Mouse (Mus musculus): ENCODE measurements around the gene Atp8a2.
"Not testable (repeated sequence)": the region's sequence is repeated elsewhere in the genome, so short reads cannot be mapped to it uniquely, and the experiment has no call there.

Atp8a2 gene

DNA sequence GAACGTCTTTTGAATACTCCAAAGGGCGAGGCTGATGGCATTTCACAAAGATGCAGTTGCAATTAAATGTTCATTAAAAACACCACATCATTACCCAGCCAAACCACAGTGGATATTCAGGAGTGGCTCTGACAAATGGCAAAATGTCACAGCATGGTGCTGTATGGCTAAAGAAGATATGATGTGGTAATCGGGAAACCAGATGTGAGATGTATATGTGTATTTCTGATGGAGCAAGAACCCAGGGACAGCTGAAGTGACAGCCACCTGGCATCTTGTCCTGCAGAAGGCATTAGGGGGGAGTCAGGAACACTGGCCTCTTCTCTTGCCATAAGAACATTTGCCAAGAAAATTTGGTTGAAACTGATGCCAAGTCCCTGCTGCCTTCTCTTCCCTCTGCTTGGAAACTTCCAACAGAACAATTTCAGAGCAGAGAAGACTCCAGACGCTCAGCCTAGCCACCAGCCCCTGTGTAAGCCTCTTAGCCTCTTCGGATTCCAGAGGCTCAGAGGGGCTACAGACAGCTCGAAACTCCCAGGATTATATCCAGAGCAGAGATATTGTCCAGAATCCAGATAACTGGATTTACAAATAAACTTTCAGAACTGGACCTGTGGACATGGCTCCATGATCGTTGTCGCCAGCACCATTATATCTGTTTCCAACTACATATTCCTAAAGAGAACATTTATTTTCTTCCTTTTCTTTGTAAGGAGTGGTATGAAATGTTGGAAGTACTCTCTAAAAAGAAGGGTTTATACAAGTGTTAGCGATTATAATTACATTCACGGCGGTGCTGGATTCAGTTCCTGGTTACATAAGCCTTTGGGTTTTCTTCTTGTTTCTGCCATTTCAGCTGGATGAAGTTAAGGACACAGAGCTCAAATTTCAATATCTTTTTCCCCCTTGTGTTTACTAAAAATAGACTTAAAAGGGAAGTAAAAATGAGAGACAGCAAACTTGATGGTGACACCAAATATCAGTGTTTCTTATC, 413.3 kb downstream of the Atp8a2 start:
- peak; percentile 23 for DNase-seq (ENCODE audit: low read depth, low spot score)

DNA sequence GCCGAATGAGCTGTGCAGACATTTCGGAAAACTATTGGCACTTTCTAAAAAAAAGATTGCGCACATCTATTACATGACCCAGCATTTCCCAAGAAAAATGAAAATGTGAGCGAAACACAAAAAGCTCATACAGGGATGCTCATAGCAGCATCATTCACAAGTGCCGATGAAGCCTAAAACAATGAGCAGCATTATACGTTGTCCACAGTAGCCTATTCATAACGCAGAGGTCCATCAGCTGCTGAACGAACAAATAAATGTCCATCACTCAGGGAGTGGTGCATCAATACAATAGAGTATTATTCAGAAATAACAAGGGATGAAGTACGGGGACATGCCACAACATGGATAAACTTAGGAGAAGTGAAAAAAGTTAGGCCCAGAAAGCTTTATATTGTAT, 416.6 kb downstream of the Atp8a2 start:
- no peak for DNase-seq (ENCODE audit: low read depth, low spot score)

DNA sequence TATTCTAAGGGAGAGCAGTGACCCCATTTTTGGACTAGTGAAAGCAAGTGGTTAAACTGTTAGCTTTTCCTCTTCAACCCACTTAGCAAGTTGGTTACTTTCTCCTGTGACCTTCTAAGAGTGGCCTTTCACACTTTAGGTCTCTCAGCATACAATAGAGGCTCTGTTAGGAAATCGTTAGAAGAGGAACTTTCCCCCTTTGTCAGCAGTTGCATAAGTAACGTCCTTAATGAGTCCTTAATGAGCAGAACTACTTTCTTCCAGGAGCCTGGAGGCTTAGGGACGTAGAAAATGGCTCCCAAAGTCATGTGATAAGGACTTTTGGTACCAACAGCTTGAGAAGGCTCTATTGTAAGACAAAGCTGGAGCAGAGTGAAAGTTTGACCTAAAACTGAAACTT, 434.8 kb downstream of the Atp8a2 start:
- DNase-seq (ENCODE audit: low read depth, low spot score): no peak

DNA sequence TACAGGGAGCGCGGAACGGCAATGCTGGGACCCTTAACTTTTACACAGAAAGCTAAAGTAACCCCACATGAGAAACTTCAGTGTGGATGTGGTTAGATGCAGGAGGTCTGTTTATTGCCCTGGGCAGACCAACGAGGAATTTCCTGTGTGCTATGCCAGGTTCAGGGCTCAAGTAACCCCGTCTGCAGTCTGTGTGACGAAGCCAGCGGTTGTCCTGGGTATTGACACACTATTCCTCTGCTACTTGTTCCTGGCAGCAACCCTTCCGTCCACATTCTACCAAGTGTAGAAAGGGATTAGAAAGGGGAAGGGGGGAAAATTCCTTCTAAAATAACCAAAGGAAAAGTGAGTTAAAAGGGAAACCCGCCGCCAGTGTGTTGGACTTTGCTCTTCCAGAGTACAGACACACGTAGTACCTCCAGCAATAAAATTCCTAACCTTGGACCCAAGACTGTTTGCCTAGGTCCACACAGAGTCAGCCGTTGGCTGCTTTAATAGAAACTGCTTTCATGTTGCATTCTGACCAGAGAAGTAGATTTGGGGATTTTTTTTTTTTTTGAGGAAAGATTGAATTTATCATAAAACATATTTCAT, 437.0 kb downstream of the Atp8a2 start:
- DNase-seq (ENCODE audit: low read depth, low spot score): no peak

DNA sequence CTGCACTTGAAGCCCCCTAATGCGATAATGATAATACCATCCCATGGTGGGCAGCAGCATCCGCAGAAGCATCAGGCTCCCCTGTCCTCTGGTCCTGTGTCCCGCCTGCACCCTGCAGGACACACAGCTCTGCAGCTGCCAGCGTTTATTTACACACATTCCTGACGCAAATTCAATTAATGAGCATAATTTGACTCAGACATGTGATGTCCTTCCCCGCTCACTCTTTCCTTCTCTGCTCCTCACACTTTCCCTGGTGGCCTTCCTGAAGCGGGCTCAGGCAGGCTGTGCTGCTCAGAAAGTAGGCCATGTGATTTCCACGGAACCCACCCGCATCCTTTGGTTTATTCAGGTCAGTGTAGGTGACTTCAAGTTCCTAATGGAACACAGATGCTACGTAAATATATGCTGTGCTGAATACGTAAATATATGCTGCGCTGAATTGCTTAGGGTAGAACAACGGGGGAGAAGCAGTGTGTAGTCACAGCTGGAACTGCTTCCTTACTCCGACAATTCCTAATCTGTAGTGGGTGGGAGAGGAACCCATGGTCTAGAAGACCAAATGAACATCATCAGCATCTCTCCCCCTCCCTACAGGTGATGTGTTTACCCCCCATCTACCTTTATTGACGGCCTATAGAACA, 437.7 kb downstream of the Atp8a2 start:
- no peak for DNase-seq (ENCODE audit: low read depth, low spot score)

DNA sequence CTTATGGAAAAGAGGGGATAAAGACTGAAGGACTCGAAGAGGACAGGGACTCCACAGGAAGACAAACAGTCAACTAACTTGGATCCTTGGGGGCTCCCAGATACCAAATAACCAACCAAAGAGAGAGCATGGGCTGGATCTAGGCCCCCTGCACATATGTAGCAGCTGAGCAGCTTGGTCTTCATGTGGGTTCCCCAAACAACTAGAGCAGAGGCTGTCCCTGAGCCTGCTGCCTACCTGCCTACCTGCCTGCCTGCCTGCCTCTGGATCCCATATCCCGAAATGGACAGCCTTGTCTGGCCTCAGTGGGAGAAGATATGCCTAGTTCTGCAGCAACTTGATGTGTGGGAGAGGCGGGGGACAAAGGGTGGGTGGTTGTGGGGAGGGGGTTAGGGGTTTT, 444.6 kb downstream of the Atp8a2 start:
- DNase-seq (ENCODE audit: low read depth, low spot score): no peak

DNA sequence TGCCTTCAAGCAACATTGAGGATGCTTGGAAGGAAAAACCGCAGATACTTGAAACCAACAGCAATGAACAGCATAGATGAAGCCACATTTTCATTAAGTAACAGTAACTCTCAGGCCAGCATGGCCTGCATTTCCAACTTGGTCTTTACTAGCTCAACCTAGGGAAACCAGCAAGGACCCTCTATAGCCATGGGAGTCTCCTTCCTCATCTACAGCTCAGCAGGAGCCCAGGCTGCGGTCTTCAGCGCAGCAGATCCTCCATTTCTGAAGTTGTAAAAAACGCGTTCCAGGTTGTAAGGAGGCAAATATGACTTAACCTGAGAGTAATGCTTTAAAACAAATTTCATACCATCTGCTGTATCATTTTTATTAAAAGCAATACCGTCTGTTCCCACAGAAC, 447.0 kb downstream of the Atp8a2 start:
- no peak for DNase-seq (ENCODE audit: low read depth, low spot score)

DNA sequence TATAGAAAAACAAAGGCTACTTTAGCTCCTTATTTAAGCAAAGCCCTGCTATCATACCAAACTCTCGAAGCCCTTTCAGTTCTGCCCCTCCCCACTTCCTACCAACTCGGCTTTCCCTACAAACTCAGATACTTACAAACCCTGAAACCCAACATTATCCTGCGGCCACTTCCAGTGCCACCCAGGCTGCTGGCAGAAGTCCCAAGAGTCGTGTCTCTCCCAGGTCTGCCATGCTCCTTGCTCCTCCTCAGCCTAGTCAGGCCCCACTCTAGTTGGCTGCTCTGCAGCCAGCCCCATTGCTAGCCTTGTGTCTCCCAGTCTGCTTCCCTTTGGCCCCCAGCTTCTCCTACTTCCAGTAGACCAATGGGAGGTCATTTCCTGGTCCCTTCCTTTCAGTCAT, 451.3 kb downstream of the Atp8a2 start:
- no peak for DNase-seq (ENCODE audit: low read depth, low spot score)

DNA sequence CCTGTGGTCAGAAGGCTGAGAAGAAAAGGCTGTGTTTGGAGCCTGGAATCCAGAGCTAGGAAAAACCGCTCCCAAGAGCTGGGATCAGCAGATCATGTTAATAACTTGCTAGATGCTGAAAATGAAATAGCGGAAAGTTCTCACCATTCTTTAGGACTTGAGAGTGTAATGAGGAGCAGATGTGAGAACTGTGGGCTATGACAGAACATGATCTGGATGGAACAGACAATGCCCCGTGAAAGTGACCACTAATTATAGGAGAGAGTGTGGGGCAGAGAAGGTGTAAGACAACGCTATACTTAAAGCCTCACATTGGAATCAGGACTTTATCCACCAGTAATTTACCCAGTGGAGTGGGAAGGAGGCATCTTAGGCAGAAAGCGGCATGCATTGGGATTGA, 455.2 kb downstream of the Atp8a2 start:
- no peak for DNase-seq (ENCODE audit: low read depth, low spot score)

DNA sequence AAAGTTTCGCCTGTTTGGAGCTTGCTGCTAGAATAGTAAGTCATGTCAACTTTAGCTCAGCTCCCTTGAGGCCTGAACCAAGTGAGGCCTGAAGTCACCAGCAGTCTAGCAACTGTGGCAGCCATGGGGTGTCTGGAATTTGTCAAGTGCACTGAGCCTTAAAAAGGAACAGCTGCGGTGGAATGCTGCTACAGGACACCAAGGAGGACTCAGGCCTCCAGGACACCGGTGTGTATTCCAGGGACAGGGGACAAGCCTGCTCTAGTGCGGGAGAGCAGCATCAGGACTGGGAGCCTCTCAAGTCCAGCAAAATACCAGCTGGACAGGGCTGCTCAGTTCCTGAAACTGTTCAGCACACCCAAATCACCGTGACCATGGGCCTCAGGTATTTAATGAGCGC, 457.5 kb downstream of the Atp8a2 start:
- no peak for DNase-seq (ENCODE audit: low read depth, low spot score)

DNA sequence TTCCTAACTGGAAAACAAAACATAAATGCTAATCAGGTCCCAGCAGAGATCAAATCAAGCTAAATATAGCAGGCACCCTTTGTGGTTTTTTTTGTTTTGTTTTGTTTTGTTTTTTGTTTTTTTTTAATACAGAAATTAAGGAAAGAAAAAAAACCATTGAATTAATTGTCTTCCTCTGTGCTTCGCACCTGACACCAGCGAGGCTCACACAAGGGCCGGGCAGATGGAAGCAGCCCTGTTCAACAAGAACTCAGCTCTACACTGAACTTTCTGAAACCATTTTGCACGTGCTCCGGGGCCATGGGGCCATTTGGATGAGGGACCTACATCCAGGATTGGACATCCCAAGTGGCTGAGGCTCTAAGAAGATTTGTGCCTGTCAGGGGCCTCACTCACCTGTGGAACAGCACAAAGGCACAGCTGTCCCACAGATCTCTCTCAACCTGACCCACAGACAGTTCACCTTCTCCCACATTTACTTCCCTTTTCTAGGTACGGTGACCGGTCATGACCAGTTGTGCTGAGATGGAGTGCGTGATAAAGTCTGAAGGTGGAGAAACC, 459.2 kb downstream of the Atp8a2 start:
- no peak for DNase-seq (ENCODE audit: low read depth, low spot score)

DNA sequence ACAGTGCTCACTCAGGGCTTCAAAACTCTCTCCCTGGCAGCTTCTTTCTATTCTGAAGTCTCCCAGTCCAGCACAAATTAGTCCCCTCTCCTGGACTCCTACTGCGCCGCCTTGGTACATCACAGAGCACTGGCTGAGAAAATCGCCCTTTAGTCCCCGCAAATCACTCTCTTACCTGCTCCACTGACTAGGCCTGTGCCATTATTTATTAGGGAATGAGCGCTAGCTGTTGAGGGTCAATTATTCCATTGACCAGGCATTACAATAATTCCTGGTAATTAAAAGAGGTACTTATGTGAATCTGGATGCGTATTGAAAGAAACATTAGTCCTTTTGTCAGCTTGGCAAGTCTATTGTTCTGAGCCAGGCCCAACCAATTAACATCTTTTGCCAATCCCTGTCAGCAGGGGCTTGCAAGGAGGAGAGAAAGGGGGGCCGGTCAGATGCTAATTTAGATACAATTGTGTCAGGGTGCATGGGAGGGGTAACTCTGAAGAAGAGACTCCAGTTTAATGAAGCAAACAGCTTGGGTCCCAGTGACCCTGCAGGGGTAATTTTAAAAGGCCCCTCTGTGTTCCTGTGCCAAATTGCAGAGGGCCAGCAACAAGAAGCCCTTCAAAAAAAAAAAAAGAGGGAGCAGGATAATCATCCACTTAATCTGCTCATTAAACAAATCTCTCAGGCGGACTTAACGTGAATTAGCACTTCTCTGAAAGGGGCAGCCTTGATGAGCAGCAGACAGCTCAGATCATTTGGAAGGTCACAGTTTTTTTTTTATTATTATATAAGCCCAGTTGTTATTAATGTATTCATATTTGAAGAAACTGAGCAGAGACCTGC, 459.9 kb downstream of the Atp8a2 start:
- DNase-seq (ENCODE audit: low read depth, low spot score): peak; percentile 68

DNA sequence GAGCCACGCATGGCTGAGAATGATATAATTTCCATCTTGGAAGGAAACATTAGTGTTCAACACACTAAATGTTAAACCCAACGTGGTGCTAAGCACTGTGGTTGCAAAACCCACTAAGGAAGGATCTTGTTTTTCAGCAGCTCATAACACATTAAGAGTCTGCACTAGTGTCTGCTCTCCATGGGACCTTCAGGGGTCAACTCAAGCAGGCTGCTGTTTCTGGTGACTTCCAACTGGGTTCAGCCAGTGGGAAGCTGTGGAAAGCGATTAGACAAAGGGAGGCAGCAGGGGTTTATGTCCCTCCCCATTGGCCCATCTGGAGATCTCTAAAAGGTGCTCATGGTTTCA, 467.0 kb downstream of the Atp8a2 start:
- DNase-seq (ENCODE audit: low read depth, low spot score): no peak

DNA sequence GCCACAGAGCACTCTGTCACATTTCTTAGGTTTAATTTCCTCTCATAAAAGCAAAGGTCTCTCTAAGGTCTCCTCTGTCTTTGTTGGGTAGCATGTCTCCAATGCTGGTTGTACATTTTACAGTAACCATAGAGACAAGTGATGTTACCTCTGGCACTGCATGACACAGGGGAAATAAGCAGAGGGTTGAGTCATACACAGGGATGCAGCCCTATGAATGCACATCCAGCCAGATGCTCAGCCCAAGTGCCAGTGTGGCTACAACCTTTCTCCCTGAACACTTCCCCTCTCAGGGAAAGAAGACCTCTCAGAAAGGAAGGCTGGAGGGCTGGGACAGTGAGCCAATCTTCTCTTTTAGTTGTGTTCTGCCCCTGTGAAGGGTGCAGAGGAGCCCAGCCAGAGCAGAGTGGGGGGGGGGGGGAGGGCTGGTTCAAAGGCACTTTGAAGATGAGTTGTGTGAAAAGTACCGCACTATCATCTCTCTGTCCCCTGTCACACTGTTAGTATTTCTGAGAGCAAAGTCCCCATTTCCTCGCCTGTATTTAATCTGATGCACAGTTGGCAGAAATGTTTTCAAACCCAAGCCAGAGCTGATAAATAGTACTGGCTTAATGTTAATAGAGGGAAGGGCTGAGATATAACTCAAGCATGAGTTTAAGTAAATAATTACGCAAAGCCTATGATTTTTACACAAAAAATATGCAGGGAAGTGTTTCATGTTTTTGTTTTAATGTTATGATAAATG, 467.5 kb downstream of the Atp8a2 start:
- DNase-seq (ENCODE audit: low read depth, low spot score): no peak

DNA sequence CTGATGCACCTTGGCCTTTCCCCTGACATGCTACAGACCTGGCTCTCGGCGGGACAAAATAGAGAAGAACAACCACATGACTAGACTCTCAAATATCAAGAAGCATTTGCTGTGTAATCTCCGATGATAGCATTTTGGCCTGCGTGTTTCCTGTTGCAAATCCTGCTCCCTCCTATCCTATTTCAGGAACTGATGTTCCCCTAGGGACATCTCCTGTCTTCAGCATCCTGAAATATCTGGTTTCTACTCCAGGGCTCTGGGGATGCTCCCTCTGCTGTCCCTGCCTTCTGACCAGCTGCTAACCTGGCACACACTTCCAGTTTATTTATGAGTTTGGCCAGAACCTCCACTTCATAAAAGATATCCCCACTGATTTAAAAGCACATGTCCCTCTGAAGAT, 470.0 kb downstream of the Atp8a2 start:
- no peak for DNase-seq (ENCODE audit: low read depth, low spot score)

DNA sequence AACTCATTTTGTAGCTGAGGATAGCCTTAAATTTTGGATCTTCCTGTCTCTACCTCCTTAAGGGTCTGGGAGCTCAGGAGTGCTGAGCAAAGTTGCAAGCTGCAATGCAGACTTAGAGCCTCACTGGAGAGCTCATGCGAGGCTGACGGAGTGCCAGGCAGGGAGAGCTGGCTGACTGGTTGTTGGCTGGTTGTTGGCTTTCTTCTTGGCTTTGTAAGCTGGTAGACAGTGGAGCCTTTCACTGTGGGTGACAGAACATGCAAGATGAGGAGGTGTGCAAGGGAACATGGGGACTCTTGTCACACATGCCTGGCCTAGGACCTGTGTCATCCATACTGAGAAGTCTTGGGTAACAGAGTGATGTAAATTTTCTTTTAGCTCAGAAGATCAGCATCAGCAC, 473.8 kb downstream of the Atp8a2 start:
- no peak for DNase-seq (ENCODE audit: low read depth, low spot score)

DNA sequence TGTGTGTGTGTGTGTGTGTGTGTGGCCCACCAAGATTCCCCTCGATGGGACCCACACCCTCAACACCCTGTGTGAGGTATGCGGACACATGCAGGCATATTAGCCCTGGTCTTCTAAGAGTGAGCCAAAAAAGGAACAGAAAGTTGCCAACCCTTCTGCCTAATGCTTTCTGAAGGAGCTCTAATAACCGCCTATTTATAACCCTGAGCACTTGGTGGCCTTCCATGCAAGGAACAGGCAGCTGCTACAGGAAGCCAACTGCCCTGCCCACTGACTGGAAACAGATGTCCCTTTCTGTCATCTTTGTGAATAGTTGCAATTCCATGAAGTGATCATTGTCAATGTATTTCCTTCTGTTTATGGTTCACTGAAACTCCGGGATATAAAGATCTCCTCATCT, 475.0 kb downstream of the Atp8a2 start:
- no peak for DNase-seq (ENCODE audit: low read depth, low spot score)

DNA sequence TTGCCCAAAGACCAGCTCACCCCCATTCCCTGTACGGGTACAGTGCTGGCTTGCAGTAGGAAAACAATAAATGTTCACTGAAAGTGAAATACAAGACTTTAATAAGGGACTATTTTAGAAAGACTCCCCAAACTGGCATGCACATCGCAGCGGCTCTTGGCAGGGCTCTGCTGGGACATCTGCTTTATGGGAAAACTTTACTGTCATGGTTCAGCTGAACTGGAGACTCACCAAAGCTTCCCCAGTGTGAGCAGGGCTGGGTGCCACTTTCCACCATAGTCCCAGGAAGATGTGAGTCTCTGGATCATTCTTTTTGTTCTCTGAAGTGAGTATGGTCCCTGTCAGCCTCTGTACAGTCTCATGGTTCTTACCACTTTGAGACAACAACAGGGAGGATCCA, 475.6 kb downstream of the Atp8a2 start:
- no peak for DNase-seq (ENCODE audit: low read depth, low spot score)

DNA sequence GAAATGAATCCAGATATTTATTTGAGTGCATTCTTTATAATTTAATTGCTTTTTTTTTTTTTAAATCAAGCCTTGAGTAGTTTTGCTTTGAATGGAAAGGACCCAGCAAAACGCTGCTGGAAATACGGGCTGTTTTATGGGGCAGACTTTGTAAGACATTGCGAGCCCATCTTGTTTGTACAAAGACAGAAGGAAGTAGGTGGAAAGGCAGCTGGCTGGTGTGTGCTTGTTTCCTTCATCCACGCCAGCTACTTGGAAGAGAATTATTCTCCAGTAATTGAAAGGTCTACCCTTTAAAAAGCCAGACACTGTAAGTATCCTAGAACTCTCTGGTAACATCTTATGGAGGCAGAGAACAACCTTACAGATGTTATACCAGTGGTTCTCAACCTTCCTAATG, 476.6 kb downstream of the Atp8a2 start:
- DNase-seq (ENCODE audit: low read depth, low spot score): no peak

DNA sequence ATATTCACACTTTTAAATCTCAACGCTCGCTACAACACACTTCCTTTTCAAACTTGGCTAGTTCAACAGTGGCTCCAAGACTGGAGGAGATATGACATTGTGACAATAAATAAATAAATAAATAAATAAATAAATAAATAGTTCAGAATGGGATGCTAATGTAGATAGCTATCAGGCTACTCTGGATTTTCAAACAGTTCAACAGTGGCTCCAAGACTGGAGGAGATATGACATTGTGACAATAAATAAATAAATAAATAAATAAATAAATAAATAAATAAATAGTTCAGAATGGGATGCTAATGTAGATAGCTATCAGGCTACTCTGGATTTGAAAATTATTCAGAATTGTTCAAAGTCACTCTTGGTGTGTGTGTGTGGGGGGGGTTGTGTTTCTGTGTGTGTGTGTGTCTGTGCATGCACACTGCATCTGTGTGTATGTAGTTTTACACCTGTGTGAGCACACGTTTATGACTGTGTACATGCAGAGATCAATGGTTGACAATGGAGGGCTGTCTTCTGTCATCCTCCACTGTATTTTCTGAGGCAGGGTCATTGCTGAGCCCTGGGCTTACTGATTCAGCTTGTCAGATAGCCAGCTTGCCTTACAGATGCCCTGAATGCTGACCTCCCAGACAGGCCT, 480.4 kb downstream of the Atp8a2 start:
- DNase-seq (ENCODE audit: low read depth, low spot score): not testable (repeated sequence)

Data from retina, adult 2 months (tissue).